Mouse (Mus musculus): ENCODE measurements at regions not wholly inside any gene's neighbourhood (a gene's known extent, or its start where the extent isn't known, plus 50 kb on each side); places are given as distances from the start of the nearest gene placed in this dataset.

DNA sequence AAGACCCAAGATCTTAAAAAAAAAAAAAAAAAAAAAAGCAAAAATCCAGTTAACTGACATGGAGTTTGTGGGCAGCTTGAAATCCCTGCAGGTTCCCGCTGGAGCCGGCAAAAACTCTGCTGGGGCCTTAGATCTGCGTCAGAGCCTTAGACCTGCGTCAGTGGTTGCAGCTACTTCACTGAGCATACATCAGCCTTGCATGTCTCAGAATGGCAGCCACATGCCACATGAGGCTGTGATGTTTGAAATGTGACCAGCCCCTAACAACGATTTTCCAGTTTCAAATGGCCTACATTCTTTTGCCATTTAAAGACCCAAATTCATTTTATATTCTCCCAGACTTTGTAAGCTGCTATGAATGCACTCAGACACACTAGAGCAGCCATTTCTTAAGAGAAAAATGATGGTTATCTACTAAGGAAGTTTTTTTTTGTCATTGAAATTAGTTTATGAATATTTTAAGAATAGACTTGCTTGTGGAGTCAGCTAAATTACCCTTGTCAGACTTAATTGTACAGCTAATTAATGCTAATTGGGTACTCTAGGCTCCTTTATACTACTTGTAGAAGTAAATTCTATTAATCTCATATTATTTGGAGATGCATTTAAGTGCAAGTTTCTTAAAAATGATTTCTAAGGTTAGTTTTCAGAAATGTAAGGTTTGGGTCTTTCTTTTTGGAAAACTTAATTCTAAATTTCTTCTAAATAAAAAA, 70.8 kb downstream of the Toporsl start:
- DNase-seq, result no peak

DNA sequence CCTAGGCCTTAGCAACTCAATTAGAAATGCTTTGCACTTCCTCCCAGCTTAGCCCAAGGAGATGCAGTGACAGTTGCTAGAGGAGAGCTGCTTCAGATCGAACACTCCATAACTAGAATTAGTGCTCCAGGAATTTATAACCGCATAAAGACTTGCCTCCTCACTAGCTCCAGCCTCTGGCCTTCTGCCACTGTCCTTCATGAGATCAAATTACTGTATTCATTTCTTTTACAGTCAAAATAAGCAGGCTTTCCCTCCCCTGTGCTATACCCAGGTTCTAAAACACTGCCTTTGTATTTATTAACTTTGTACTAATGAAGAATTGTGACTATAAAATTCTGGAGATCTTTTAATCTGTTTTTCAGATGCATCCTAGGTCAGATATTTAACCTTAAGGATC, 104.8 kb upstream of the Olfr275 start:
- DNase-seq, result no peak

DNA sequence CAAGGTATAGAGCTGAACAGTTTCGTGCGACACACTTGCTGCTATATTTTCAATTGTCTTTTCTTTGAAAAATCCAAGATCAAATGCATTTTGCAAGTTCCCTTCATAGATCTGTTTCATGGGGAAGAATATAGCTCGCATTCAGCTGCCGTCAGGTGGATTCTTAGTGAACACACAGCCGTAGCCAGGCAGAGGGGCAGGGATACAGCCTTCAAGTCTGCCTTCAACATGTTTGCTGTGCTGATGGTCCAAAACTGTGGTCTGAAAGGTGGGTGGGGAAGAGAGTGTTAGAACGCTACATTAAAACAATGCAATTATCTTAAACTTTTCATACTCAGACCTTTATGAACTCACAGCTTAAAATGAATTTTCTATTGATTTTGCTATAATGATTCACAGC, 88.2 kb upstream of the Olfr275 start:
- DNase-seq, result no peak

DNA sequence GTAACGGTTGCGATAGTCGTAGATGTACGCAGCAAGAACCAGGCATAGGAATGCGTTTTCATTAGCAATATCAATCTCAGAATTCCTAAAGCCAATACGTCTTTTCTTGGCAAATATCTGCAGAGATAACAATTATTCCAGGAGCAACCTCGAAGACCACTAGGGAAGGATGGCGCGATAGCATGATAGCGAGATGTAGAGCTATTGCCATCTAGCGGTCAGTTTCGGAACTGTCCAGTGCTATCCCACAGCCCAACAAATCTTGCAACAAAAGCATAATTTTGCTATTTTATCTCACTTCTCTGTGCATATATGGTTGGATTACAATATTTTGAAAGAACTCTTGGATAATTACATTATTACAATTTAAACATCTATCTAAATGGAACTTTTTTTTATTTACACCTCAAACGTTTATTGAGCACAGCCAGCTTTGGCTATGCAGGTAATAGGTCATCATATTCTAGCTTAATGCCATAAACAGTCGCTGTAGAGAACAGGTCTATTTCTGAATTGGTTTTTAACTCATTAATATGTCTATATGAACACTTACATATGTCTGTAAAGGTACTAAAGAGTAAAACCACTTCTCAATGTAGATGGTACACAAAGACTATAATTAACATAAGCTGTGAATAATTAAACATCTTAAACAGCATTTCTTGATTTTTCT, 87.6 kb upstream of the Olfr275 start:
- DNase-seq, result peak in 1 of 2 experiments; percentile 11

DNA sequence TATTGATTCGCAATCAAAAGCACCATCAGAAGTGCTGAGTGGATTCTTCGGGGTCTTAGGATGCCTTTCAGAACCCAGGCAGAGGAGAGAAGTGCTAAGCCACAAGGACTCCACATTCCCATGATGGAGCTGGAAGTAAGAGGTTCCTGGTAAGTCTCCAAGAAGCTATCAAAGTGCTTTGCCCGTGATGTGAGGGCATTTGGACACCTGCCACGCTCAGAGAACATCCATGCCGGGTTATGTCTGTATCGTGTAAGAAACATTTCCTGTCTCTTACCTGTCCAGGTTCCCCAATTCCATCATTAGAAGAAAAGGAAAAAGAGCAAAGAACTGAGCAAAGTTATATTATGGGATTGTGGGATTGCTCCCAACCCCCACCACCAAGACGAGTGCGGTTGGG, 81.3 kb upstream of the Olfr275 start:
- no peak for DNase-seq

DNA sequence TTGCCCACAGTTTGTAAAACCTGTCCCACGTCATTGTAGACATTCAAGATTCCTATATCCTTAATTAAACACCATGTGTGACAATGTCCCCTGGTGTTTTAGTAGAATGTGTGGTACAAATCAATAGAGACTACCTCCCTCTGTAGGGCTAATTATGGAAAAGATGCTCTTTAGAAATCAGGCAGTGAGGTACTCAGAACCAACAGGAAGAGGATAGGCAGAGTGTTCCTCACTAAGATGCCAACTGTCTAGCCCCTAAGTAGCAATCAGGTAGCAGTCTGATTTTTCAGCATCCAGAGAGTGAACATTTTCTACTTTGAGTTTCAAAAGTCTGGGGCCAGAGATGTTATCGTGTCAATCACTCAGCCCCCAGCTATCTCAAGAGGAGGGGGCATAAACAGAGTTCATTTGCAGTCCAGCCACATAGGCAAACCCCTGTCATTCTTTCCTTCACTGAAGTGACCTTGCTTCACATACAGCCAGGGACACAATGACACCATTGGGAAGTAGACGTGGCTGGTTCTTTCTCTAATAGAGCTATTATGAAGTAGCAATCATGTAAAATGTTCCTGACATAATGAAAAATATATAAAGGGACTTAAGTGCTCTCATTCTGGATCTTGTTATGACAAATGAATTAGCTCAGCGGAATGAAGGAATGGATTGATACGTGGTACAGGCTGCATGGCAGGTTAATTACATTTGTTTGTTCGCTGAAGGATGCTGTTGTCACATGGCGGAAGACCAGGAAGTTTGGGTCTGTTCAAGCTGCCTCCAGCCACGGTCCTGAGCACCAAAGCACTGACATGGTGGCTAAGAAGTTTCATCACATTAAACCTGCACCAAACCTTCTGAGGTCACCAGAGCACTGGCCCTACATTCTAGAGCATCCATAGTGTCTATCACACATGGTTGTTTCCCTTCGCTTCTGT, 74.6 kb upstream of the Olfr275 start:
- no peak for DNase-seq

DNA sequence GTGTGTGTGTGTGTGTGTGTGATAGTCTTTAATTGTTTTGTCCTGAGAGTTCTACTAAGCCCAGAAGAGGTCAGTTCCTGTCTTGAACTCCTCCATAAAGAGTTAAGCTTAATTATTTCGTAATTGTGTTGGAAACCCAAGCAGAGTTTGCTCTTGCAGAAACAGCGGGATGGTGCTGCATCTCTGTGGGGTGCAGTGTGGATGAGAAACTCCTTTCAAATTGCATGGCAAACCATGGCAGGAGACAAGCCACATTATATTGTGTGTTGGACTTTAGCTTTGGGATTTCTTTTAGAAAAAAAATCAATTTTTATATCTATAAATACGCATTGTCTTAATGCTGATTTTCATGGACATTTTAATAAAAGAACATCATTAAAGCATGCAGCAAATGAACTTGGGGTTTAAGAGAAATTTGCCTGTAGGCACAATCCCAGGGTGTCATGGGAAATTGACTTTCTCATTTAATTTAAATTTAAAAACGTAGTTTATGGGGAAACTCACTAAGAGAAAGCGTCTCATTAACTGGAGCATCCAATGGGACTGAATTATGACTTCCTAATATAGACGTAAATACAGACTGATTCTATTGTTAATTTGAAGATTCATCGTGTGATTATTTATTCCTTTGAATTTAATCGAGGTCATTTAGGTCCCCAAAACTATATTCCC, 61.4 kb upstream of the Olfr275 start:
- DNase-seq, result no peak
